Mouse (Mus musculus): ENCODE measurements around the gene Hist2h2be.

DNA sequence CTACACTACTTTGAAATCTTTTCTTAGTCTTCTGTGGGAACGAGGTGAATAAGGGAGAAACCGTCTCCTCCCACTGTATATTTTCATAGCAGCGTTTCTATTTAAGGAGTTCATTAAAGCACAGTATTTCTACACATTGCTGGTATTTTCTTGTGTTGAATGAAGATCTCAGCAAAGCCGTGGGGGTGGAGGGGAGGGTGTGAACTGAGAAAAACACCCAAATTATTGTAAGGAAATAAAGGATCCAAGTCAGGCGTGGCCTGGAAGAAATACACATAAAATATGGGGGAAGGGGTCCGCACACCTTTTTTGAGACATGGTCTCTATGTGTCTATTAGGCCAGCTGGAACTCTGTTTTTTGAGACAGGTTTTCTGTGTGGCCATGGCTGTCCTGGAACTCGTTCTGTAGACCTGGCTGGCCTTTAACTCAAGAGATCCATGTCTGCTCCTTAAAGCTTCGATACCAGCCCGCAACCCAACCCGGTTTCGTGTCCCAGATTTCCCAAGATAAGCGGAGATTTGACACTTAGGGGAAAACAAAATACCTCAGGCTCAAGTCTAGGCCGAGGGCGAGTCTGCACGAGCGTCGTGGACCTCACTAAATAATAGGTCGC, 49.2 kb upstream of the Hist2h2be start:
- no peak for TF ChIP-seq CTCF (IDR thresholded peaks at IDR 0.05)
- no peak for TF ChIP-seq EP300 (IDR thresholded peaks at IDR 0.05)
